Mouse (Mus musculus) intestine, embryonic 16.5 days (tissue): ENCODE results near the gene Gm37240. TPM values are rescaled to one million over a fixed set of nuclear protein-coding genes. Genes with fewer than 3 reads are reported as not detected.

ENCODE experiments used
- ATAC-seq: fragments of 200-750 bp; cut with Nextera tagmentation; 2 replicates; pipeline ENCODE4 v1.8.0; 2017; ENCODE audit warnings: moderate TSS enrichment, moderate library complexity
- H3K27ac ChIP-seq: fragments of 300-500 bp; sonication (generic); 2 replicates; pipeline ENCODE4 v1.5.1; 2014; ENCODE audit warnings: mild to moderate bottlenecking, low read length
- H3K27me3 ChIP-seq: fragments of 300-500 bp; sonication (generic); replicated peaks from 2 replicates; pipeline ENCODE4 v1.6.1; 2014; ENCODE audit warnings: low read length, control low read depth, mixed read lengths; ENCODE audit not compliant: control insufficient read depth, insufficient read depth
- H3K36me3 ChIP-seq: fragments of 300-500 bp; sonication (generic); 2 replicates; pipeline ENCODE4 v1.6.1; 2014; ENCODE audit warnings: low read length, control low read depth; ENCODE audit not compliant: control insufficient read depth, insufficient read depth
- H3K4me1 ChIP-seq: fragments of 300-500 bp; sonication (generic); 2 replicates; pipeline ENCODE4 v1.6.1; 2014; ENCODE audit warnings: low read length, control low read depth, mixed read lengths; ENCODE audit not compliant: control insufficient read depth, insufficient read depth
- H3K4me2 ChIP-seq: fragments of 300-500 bp; sonication (generic); 2 replicates; pipeline ENCODE4 v1.6.1; 2014; ENCODE audit warnings: low read depth, low read length, control low read depth
- H3K4me3 ChIP-seq: fragments of 300-500 bp; sonication (generic); 2 replicates; pipeline ENCODE4 v1.5.1; 2014; ENCODE audit warnings: mild to moderate bottlenecking, low read length
- H3K9ac ChIP-seq: fragments of 300-500 bp; sonication (generic); 2 replicates; pipeline ENCODE4 v1.6.1; 2014; ENCODE audit warnings: low read depth, low read length
- H3K9me3 ChIP-seq: fragments of 300-500 bp; sonication (generic); 2 replicates; pipeline ENCODE4 v1.6.1; 2016; ENCODE audit warnings: low read length, control low read depth; ENCODE audit not compliant: control insufficient read depth
- WGBS: fragments of 180-500 bp; shearing (Covaris S2); extraction: QIAGEN DNeasy Blood & Tissue Kit; methylation state at CpG from one replicate; pipeline ENCODE4 v1.1.7; 2014; 5-methylcytosine and 5-hydroxymethylcytosine counted together
- polyA plus RNA-seq: library from polyadenylated mRNA; unstranded; fragments of >200 nt; fragmentation: Nextera tagmentation; extraction: Ambion mirVana; gene quantifications from 2 replicates; pipeline ENCODE4 v1.2.1, GENCODE M21; 2015

Gene Gm37240
- polyA plus RNA-seq, 1 experiment from 2014 or later: 6.8 TPM

- H3K9ac ChIP-seq: no peak overlapping the region
- no peak overlapping the region for H3K27ac ChIP-seq
- H3K27me3 ChIP-seq: no peaks in the 10 kb centered on the region
- WGBS: 88% methylated on average over 4 of the region's 4 CpGs
- H3K4me3 ChIP-seq: no peak overlapping the region
- no peaks in the 10 kb centered on the region for H3K9me3 ChIP-seq
- no peak overlapping the region for H3K4me2 ChIP-seq
- H3K36me3 ChIP-seq: no peaks in the 10 kb centered on the region
- no peaks in the 10 kb centered on the region for H3K4me1 ChIP-seq
- ATAC-seq: no peak
Observed at GRCm38 (mm10) chr3:85145076-85145475, 742.2 kb downstream of the Gm37240 start.

DNA sequence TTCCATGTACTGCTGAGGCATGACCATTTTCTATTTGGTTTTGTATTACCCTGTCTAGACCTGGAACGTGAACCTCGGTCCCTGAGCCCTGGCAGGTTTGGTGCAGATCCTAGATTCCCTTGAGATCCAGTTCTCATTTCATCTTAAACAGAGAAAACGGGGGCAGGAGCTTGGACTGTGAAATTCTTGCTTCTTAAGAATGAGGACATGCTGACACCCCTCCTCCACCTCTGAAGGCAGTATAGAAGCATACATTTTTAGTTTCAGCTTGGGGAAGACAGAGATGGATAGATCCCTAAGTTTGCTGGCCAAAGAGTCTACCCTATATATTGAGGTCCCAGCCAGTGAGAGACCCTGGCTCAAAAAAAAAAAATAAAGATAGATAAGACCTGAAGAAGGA is 742.9 kb downstream of the Gm37240 start:
- no peaks in the 10 kb centered on the region for H3K27me3 ChIP-seq
- no peaks in the 10 kb centered on the region for H3K9me3 ChIP-seq
- no peak for ATAC-seq
- no peaks in the 10 kb centered on the region for H3K4me1 ChIP-seq
- no peak overlapping the region for H3K27ac ChIP-seq
- H3K4me2 ChIP-seq: no peak overlapping the region
- no peak overlapping the region for H3K9ac ChIP-seq
- no peaks in the 10 kb centered on the region for H3K36me3 ChIP-seq
- 80% methylated on average over 3 of the region's 3 CpGs for WGBS
- H3K4me3 ChIP-seq: no peak overlapping the region

GRCm38 (mm10) chr3:85140488-85140887 is 746.8 kb downstream of the Gm37240 start:
- Histone ChIP-seq H3K36me3 (no peaks in the 10 kb centered on the region), H3K4me1 (no peaks in the 10 kb centered on the region), H3K27me3 (no peaks in the 10 kb centered on the region), H3K9me3 (no peaks in the 10 kb centered on the region), H3K9ac (no peak overlapping the region), H3K4me3 (no peak overlapping the region), H3K27ac (no peak overlapping the region), H3K4me2 (no peak overlapping the region)
- 38% methylated on average over 7 of the region's 7 CpGs for WGBS
- ATAC-seq: no peak

GRCm38 (mm10) chr3:85138407-85138806 is 748.9 kb downstream of the Gm37240 start:
- Histone ChIP-seq H3K27me3 (no peaks in the 10 kb centered on the region), H3K36me3 (no peaks in the 10 kb centered on the region), H3K4me1 (no peaks in the 10 kb centered on the region), H3K9ac (no peak overlapping the region), H3K9me3 (no peaks in the 10 kb centered on the region), H3K4me3 (no peak overlapping the region), H3K27ac (no peak overlapping the region), H3K4me2 (no peak overlapping the region)
- no peak for ATAC-seq
- WGBS: 75% methylated on average over 2 of the region's 2 CpGs

GRCm38 (mm10) chr3:85133561-85133960 is 753.8 kb downstream of the Gm37240 start:
- 76% methylated on average over 4 of the region's 4 CpGs for WGBS
- Histone ChIP-seq H3K27ac (no peak overlapping the region), H3K4me1 (no peaks in the 10 kb centered on the region), H3K4me2 (no peak overlapping the region), H3K4me3 (no peak overlapping the region), H3K27me3 (no peaks in the 10 kb centered on the region), H3K36me3 (no peaks in the 10 kb centered on the region), H3K9me3 (no peaks in the 10 kb centered on the region), H3K9ac (no peak overlapping the region)
- ATAC-seq: no peak

GRCm38 (mm10) chr3:85131878-85132277 is 755.4 kb downstream of the Gm37240 start:
- H3K27me3 ChIP-seq: no peaks in the 10 kb centered on the region
- WGBS: 70% methylated on average over 7 of the region's 7 CpGs
- no peaks in the 10 kb centered on the region for H3K4me1 ChIP-seq
- H3K36me3 ChIP-seq: no peaks in the 10 kb centered on the region
- no peak overlapping the region for H3K27ac ChIP-seq
- no peak overlapping the region for H3K4me3 ChIP-seq
- ATAC-seq: no peak
- H3K9me3 ChIP-seq: no peaks in the 10 kb centered on the region
- H3K4me2 ChIP-seq: no peak overlapping the region
- no peak overlapping the region for H3K9ac ChIP-seq

DNA sequence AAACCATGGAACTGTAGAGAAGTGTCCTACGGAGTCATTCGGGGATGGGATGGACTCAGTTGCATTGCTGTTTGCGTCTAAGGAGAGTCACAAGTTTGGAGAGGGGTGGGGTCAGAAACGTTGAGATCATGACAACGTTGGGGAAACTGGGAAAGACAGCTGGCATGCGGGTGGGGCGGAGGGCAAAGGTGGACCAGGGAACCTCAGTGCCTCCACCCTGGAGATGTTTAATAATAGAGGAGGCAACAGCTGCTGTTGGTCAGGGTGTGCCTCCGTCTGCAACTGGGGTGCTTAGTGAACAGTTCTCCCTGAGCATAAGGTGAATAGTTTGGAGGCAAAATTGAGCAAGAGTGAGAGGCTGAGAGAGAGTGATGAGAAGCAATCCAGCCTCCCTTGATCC is 758.8 kb downstream of the Gm37240 start:
- Histone ChIP-seq H3K4me3 (no peak overlapping the region), H3K27me3 (no peaks in the 10 kb centered on the region), H3K4me2 (no peak overlapping the region), H3K36me3 (no peaks in the 10 kb centered on the region), H3K9ac (no peak overlapping the region), H3K4me1 (no peaks in the 10 kb centered on the region), H3K9me3 (no peaks in the 10 kb centered on the region), H3K27ac (no peak overlapping the region)
- no peak for ATAC-seq
- WGBS: 76% methylated on average over 8 of the region's 8 CpGs

GRCm38 (mm10) chr3:85126970-85127369 is 760.3 kb downstream of the Gm37240 start:
- Histone ChIP-seq H3K27ac (no peak overlapping the region), H3K27me3 (no peaks in the 10 kb centered on the region)
- WGBS: 80% methylated on average over 7 of the region's 7 CpGs

DNA sequence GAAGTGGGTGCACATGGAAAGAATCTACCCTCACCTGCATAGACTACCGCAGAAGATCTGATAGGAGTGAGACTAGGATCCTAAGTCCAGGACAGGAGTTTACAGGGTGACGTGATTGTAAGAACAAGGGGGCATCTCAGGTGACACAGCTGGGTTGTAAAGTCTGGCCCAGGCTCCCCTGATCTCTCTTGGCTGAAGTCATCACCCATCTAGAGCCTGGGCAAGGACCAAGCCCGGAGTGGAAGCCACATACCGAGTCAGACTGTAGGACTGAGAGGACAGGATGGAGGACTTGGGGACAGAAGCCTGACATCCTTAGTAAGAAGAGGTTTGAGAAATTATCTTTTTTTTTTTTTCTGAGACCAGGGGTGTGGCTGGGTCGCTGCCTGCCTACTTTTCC is 761.8 kb downstream of the Gm37240 start:
- Histone ChIP-seq H3K9me3 (no peaks in the 10 kb centered on the region), H3K36me3 (no peaks in the 10 kb centered on the region), H3K27me3 (no peaks in the 10 kb centered on the region), H3K4me2 (no peak overlapping the region), H3K4me3 (no peak overlapping the region), H3K4me1 (no peaks in the 10 kb centered on the region), H3K27ac (no peak overlapping the region), H3K9ac (no peak overlapping the region)
- no peak for ATAC-seq
- 86% methylated on average over 5 of the region's 5 CpGs for WGBS

More at GRCm38 (mm10) chr3:85126970-85127369, 760.3 kb downstream of the Gm37240 start:
- no peak for ATAC-seq
- H3K9me3 ChIP-seq: no peaks in the 10 kb centered on the region
- no peaks in the 10 kb centered on the region for H3K36me3 ChIP-seq
- no peaks in the 10 kb centered on the region for H3K4me1 ChIP-seq
- H3K9ac ChIP-seq: no peak overlapping the region
- H3K4me2 ChIP-seq: no peak overlapping the region
- no peak overlapping the region for H3K4me3 ChIP-seq

DNA sequence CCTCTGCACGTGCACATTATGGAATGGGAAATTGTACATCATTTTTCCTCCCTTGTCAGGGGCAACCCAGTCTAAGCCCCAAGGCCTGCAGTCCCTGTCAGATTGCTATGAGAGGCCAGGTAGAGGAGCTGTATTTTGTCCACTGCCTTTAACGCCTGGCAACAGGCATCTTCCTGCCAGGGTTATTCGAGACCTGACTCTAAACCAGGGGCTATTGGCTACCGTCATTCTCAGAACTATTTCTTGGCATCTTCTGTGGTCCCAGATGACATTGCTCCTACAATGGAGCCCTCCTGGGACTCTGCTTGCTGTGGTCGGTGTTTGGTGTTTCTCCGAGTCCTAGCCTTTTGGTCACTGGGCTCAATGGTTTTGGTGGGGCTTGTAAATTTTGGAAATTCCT is 762.4 kb downstream of the Gm37240 start:
- Histone ChIP-seq H3K4me2 (no peak overlapping the region), H3K9me3 (no peaks in the 10 kb centered on the region), H3K9ac (no peak overlapping the region), H3K4me1 (no peaks in the 10 kb centered on the region), H3K4me3 (no peak overlapping the region), H3K36me3 (no peaks in the 10 kb centered on the region), H3K27me3 (no peaks in the 10 kb centered on the region), H3K27ac (no peak overlapping the region)
- ATAC-seq: no peak
- 69% methylated on average over 6 of the region's 6 CpGs for WGBS
